Mouse (Mus musculus): ENCODE measurements around the gene Upk3b.

DNA sequence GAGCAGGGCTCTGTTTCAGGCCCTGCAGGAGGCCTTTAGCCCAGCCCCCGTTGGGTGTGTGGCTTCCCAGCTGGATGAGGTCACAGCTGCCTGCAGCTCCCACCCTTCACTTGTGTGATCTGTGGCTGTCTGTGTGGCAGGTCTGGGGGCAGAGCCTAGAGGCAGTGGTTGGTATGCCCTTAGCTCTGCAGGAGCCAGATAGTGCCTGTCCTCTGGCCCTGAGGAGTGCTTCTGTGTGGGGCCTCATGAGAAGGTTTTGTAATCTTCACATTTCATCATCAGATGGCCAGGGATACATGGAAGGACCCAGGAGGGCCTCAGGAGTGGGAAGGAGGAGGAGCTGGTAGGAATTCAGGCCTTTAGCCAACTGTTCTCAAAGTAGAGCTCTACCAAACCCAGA is 18.4 kb upstream of the Upk3b start:
- TF ChIP-seq CTCF (IDR thresholded peaks at IDR 0.05; ENCODE audit: low read depth, low read length) (no peak), GATA1 (IDR thresholded peaks at IDR 0.05; ENCODE audit: borderline replicate concordance, low read length) (no peak)
